Mouse (Mus musculus): Measurements from ENCODE around the gene Ccdc15.
"Not testable (repeated sequence)": the region's sequence is repeated elsewhere in the genome, so short reads cannot be mapped to it uniquely, and the experiment has no call there.

Ccdc15 gene

DNA sequence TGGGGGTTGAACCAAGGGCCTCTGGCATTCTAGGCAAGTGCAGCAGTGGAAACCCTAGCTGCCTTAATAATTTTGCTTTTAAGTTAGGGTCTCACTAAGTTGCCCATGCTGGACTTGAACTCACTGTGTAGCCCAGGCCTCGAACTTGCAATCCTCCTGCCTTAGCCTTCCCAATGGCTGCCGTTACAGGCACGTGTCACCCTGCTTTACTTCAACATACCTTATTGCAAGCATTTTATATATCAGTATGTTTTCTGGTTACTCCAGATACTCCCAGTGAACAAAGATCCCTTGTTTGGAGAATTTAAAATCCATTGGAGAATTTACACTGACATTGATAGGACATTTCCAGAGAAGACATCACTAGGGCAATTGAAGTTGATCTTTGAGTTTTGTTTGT is 818 bp upstream of the Ccdc15 start:
- no peak for DNase-seq (ENCODE audit: low spot score)

DNA sequence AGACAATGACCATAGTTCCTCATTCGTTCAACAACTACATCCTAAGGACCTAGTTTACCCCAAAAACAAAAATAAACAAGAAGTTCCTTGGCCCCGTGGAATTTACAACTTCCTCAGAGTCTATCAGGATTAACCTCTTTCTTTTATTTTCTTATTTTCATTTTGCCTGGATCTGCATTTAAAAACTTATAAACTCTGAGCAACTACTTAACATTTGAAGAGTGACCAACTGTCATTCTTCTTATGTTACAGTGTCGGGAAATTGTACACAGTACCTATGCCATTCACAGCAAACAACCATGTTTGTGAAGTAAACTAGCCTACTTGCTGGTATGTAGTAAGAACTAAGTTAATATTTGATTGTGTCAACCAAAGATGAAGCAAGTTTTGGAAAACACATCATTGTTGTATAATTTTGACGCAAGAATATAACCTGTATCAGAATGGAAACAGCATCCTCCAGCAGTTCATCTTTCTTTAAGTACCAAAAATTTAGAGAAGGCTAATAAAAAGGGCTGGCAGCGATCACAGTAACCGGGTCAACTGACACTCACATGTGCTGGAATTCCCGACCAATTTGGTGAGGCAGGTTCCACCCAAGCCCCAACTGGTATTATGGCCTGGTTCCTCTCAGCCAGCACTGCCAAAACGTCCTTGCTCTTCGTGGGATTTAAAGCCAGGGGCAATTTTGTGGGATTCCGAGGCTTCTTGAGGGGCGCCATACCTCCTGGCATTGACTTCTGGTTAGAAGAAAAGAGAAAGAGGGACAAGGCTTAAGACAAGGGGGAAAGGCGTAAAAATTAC is 846 bp downstream of the Ccdc15 start:
- DNase-seq (ENCODE audit: low spot score) = peak; percentile 42

DNA sequence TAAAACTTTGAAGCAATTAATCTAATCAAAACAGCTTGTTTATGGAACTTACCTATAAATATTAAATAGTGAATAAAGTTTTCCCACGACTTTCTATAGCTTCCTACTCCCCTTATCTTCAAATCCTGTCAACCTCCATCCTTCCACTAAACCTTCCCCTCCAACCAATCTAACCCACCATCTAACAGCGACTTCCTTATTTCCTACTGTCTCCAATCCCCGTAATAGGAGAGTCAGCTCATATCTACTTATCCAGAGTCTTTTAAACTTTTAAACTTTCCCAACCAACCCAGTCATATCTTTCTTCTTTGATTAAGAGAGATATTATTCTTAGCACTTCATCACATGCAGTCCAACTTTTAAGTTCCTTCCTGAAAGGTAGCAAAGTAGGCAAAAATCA is 2.8 kb downstream of the Ccdc15 start:
- DNase-seq (ENCODE audit: low spot score) = no peak

DNA sequence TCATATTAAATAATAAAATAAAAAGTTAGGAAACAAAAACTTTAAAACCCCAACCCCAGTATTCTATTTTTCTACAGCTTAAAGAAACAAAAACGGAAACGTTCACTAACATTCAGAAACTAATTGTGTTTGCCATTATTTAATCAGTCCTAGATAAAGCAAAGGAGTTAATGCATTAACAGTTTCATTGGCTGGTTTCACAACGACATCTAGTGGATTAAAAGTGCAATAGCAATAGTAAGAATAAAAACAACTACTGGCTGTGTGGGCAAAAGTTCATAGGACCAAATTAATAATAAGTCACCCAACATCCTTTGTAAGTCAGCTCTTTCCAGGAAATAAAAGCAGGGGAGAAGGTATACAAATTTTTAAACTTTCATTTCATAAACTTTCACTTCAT is 18.8 kb downstream of the Ccdc15 start:
- no peak for DNase-seq (ENCODE audit: low spot score)

DNA sequence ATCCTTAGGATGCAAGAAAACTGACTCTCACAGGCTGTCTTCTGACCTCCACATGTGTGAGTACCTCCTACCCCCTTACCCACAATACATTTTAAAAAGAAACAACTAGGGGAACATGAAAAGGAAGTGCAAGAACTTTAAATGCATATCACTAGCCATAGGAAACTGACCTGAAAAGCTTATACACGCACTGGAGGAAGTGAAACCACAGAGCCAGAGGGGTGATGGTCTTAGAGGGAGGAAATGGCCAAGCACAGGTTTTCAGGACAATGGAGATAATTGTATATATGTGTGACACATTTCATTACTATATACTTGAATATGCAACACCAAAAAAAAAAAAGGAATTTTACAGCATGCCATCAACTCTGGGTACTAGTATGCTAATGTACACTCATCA is 46.5 kb downstream of the Ccdc15 start:
- no peak for DNase-seq (ENCODE audit: low spot score)

DNA sequence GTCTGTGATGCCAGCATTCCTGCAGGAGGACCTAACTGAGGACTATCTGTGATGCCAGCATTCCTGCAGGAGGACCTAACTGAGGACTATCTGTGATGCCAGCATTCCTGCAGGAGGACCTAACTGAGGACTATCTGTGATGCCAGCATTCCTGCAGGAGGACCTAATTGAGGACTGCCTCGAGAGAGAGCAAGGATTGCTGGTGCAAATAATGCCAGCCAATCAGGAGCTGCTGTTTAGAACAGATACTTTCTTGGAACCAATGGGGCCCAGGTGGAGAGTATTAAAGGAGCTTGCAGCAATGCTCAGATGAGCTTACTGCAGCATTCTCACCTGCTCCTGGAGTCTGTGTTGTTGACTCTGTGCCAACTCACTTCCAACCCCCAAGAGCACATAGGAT is 47.7 kb downstream of the Ccdc15 start:
- not testable (repeated sequence) for DNase-seq (ENCODE audit: low spot score)

DNA sequence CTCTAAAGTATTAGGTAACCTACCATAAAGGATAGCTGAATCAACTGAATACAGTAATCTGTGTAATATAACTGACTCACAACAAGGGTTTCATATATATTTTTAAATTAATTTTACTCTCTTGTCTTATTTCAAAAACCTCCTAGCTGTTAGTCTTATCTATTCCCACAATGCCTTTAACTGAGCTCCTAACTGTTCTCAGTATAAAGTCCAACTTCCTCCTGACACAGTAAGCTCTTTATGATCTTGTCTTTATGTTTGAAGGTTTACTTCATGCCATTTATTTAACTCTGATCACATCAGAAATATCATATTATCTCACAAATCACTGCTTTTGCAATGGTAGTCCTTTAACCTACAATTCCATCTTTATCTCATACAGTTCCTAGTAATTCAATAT is 52.6 kb downstream of the Ccdc15 start:
- no peak for DNase-seq (ENCODE audit: low spot score)

DNA sequence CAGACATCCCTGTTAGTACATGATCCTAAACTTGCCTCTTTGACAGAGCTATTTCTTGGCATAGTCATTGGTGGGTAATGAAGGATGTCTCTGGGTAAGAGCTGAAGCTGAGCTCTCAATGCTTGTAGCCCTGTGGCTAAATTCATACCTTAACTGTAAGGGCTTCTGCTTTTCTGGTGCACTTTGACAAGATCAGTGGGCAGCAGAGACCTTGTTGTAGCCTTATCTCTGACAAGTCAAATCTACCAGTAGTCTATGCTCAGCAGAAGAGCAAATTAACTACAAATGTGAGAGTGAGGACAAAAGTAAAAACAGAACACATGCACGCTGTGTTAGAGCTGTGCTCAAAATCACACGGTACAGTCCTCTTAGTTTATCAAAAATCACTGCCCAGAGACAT is 81.6 kb downstream of the Ccdc15 start:
- DNase-seq (ENCODE audit: low spot score) = no peak

DNA sequence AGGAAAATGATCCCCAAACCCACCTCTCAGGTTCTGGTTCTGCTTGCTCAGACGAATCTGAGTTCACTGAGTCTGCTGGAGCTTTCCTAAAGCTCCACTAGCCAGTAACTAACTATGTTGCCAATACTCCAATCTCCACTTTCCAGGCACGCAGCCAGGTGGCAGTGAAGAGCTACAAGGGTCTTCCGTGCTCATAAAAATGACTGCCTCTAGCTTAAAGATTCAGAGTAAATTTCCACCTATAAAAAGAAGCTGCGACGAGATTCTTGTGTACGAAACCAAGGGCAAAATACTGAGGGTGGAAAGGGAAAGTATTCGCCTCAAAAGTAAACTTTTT is 92.4 kb downstream of the Ccdc15 start:
- peak; percentile 77 for DNase-seq (ENCODE audit: low spot score)

DNA sequence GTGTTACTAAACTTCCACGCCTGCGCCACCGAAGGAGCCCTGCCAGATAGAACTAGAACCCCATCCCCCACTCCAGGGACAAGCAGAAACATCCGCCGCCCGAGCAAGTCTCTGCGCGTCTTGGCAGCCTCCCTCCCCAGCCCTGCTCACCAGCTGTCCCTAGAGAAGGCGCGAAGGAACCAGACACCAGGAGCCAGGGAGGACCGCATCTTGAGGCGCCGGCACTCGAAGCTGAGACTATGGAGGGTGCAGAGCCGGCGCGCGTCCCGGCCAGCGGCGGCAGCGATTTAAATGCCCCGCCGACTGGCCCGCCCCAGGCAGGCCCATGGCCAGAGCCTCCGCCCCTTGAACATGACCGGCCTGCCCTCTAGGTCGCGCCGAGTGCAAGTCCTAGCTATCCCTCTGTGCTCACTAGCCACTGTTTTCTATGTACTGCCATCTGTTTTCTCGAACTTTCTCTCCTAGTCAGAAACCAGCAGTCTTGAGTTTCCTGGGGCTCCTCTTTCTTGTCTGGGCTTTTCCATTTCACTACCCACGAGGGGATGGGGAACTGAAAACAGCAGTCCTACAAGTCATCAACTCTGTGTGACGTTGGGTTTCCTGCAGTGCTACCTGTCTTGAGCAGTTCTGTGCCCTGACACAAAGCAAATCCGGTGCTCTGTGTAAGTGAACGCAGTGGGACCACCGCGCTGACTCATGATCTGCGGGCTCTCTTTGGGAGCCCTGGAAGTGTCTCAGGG is 92.9 kb downstream of the Ccdc15 start, which contains the start of gene Slc37a2:
Gene Slc37a2, minus strand, starts transcription at position 590 of the 740 bp plus-strand sequence.
- peak; percentile 83 for DNase-seq (ENCODE audit: low spot score)

DNA sequence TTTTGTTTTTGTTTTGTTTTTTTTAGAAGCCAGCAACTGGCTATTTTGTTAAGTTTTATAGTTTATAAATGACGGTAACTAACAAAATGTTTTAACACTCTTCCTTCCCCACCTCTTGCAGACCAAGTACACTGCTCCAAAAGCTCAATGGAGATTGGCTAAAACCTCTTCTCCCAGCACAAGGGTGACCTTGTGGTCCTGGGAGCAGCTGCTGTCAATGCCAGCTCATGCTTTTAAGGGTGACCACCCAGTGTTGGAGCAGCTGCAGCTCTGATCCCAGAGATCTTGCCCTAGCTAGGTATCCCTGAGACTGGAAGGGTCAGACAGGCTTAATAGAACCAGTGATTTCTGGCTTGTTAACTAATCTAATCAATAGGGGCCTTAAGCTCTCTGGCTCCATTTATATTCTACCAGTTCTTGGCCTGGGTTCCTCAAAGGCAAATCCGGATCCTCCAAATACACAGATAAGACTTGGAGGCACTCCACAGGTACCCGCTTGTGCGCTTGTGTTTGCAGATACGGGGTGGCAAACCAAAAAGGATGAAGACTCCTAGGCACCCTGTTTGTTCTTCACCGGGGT is 93.6 kb downstream of the Ccdc15 start:
- DNase-seq (ENCODE audit: low spot score) = peak; percentile 44

DNA sequence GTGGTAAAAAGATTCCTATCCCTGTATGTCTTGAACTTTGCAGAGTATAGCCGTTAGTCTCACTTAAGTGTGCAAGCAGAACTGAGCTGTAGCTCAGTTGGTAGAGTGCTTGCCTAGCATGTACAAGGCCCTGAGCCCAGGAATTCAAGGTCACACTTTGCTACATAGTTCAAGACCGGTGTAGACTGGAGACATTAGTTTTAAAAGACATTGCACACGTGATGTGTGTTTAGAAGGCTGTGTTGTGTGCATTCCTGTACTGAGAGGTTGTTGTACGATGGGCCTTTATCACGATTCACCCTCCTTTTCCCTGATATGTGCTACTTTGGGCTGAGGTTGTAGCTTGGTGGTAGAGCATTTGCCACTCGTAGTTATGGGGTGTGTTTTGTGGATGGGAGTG is 97.6 kb downstream of the Ccdc15 start:
- no peak for DNase-seq (ENCODE audit: low spot score)

DNA sequence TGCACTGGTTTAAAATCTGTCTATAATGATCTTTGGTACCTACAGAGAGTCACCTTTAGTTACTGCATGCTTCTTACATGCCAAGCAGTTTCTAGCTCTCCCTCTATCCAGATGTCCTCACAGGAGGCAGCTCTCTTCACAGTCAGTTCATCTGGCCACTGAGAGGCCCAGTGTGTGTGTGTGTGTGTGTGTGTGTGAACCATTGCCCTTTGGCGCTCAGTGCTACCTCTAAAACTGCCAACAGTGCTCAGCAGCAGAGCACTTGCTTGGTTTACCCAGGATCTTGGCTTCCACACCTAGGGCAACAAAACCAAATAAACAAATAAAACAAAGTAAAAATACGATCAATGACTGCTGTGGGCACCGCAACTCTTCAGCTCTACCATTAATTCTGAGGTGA is 98.3 kb downstream of the Ccdc15 start:
- DNase-seq (ENCODE audit: low spot score) = no peak

DNA sequence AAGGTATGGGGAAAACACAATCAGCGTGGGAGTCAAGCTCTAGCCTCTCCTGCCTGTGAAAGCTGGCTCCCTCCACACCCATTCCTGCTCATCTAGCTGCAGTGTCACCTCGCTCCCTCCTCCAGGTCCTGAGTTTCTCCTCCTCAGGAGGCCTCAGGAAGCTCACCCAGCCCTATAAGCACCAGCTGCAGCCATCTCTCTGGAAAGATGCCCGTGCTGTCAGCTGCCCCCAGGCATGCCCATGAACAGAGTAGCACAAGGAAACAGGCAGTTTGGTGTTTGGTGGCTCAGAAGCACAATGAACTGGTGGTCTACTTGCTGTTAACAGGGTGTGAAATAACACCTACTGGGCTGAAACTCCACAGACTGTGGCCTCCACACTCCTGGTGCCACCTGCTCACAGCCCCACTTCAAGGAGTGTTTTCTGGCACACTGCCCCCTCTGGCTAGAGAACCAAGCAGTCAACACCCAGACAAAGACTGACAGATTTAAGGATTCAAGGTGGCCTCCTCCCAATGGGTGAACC is 99.8 kb downstream of the Ccdc15 start:
- no peak for DNase-seq (ENCODE audit: low spot score)

DNA sequence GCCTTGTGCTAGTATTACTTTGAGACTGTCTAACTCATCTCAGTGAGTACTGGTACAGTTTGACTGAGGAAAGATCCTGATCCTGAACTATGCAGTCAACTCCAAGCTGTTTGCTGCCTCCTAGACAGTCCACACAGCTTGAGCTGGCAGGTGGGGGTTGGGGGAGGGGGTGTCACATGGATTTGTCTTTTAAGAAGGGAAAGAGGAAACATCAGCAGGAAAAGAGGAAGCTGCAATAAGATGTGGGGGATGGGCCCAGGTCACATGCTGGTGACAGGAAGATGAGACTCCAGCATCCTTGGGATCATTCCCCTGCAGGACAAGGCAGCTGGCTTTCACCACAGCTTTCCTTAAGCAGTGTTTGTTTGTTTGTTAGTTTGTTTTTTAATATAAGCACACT is 100.8 kb downstream of the Ccdc15 start:
- DNase-seq (ENCODE audit: low spot score) = peak; percentile 10

DNA sequence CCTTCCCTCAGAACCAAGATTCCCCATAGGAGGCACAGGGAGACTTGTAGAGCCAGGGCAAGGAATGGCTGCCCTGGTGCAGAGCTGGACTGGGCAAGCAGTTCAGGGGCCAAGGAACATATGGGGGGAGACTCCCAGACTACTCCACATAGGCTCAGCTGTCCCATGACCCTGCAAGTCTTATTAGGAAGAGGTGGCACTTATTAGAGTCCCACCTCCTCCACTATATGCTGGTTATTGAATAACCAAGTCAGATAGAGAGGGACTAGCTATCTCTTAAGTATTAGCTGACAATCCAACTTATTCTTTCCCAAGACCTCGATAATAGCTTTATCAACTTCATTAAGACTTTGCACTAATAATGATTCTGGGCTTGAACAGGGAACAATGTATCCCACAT is 102.4 kb downstream of the Ccdc15 start:
- no peak for DNase-seq (ENCODE audit: low spot score)

DNA sequence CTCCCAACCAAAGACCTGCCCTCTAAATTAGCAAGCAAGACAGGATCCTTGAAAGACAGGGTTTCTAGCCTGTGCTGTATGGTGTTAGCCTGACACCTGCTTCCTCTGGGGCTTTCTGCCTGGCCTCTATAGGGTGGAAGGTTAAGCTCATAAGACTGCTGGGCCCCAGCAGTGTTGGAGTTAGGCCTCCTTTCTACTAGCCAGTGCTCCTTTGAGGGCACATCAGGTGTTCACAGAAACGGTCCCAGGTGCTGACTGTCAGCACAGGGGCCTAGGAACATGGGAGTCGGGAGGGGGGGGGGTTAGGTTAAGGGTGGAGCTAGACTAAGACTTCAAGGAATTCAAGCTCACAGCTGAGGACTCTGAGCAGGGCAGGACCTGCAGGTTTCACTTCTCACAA is 102.8 kb downstream of the Ccdc15 start:
- DNase-seq (ENCODE audit: low spot score) = no peak

DNA sequence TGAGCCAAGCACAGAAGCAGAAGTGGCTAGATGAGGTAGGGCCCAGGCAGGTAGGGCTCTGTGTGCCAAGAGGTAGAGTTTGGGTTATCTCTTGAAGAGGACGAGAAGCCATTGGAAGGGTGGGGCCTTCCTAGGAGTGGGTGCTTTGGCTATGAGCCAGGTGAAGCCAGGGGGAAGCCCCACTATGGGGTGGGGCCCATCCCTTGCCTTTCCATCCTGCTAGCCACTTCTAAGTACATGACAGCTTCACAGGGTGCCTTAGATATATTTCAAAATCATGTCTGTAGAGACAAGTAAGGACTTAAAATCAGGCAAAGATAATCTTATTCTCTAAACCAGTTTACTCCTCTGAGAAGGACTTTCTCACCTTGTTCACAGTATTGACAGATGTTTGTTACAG is 103.6 kb downstream of the Ccdc15 start:
- DNase-seq (ENCODE audit: low spot score) = no peak

DNA sequence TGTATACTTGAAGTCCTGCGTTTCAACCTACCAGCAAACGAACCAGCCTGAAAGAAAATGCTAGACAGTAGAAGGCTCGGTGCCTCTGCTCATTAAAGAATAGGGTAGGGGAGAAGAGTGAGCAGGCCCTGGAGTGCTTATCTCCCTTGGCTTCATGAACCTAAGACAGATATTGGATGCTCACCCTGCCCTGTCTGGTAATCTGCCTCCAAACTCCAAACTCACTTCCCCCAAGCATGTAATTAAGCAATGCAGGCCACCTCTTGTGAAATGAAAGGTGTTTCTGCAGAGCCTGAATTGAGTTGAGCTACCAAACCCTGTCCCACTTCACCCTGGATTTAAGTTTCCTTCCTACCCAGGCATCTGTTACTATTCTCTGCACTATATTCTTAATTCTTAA is 105.5 kb downstream of the Ccdc15 start:
- no peak for DNase-seq (ENCODE audit: low spot score)

DNA sequence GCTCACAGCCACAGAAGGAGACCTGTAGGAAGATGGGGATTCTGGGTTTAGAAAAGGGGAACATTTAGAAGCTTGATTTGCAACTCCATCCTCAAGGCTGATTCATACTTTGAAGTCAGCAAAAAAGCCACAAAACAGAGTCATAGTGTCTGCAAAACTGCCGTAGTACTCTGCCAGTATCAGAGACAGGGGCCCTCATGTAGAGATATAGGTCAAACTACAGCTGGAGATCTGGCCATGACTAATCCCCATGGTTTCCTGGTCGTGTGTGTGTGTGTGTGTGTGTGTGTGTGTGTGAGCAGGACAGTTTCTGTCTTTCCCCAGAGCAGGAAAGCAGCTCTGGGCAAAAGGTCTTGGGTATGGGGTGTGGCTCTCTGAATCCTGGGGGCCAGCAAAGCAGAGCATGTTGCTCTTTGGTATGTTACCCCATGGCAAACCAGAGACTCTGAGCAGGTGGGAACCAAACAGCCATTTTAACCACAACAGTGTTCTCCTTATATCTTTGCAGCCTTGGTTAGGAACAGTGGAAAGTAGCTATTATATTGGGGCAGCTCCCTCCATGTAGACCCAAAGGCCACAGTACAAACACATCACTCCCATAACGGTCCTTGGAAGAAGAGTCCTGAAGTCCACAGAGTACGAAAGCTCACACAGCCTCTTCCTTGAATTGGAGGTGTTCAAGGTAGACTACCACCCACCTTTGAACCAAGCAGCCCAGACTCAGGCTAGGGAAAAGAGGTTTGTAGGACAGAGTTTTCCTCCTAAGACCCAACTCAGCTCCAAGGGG is 112.1 kb downstream of the Ccdc15 start:
- DNase-seq (ENCODE audit: low spot score) = no peak

DNA sequence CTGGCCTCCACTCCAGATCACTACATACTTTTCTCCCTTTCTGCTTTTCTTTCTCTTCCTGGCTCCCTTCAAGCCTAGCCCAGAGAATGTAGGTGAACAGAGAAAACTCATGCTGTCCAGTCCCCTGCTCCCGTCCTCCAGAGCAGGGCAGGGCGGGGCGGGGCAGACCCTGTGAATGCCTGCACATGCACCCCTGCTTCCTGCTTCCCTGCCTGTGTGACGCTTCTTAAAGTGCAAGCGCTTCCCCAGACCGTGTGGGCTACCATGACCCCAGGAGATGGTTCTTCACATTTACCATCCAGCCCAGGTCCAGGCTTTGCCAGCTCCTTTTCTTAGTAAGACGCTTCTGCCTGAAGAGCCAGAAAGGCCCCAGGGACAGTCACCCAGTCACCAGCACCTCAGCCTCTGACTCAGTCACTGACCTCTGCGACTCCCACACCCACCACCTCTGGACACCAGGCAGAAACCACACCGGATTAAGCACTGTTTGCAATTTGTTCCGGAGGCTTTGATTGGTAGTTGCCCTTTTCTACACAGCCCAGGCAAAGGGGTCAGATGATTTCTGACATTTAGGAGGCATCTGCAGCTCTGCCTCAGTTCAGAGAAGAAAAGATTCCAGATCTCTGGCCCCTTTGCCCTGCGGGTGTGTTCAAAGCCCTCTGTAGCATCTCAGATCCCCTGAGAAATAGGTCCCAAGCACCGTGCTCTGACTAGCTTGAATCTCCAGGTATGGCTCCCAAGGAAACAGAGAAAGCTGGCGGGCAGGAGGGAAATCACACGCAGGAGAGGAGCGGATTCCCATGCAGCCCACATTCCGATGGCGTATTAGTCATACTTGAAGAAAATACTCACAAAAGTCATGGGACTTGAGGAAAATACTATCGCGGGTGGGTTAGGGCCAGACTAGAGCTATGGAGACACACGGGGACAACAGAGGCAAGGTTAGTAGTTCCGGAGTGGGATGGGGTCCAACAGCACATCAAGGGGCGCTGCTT is 115.7 kb downstream of the Ccdc15 start:
- DNase-seq (ENCODE audit: low spot score) = peak; percentile 17
